Mouse (Mus musculus) hindbrain, embryonic 15.5 days (tissue): ENCODE measurements around the gene Vmn1r55. TPM values are rescaled to one million over a fixed set of nuclear protein-coding genes. Genes with fewer than 3 reads are reported as not detected.
A peak's percentile ranks its signal among the peaks of the same experiment; 100 is the strongest.
"Not testable (repeated sequence)": the region's sequence is repeated elsewhere in the genome, so short reads cannot be mapped to it uniquely, and the experiment has no call there.

ENCODE experiments used
- ATAC-seq: fragments of 200-750 bp; cut with Nextera tagmentation; 2 replicates; pipeline ENCODE4 v1.8.0; 2017; ENCODE audit warnings: low read depth, moderate number of reproducible peaks, moderate TSS enrichment; ENCODE audit not compliant: low FRiP score
- H3K27ac ChIP-seq: fragments of 300-500 bp; sonication (generic); replicated peaks from 2 replicates; pipeline ENCODE4 v1.5.1; 2015; ENCODE audit warnings: mild to moderate bottlenecking, inconsistent platforms
- H3K27me3 ChIP-seq: fragments of 300-500 bp; sonication (generic); 2 replicates; pipeline ENCODE4 v1.6.1; 2015; ENCODE audit warnings: control low read depth, inconsistent platforms
- H3K36me3 ChIP-seq: fragments of 300-500 bp; sonication (generic); 2 replicates; pipeline ENCODE4 v1.6.1; 2015; ENCODE audit warnings: control low read depth, inconsistent platforms
- H3K4me1 ChIP-seq: fragments of 300-500 bp; sonication (generic); replicated peaks from 2 replicates; pipeline ENCODE4 v1.6.1; 2015; ENCODE audit warnings: control low read depth, inconsistent platforms
- H3K4me2 ChIP-seq: fragments of 300-500 bp; sonication (generic); 2 replicates; pipeline ENCODE4 v1.6.1; 2015; ENCODE audit warnings: moderate library complexity, mild to moderate bottlenecking, inconsistent platforms
- H3K4me3 ChIP-seq: fragments of 300-500 bp; sonication (generic); 2 replicates; pipeline ENCODE4 v1.5.1; 2015; ENCODE audit warnings: mild to moderate bottlenecking, inconsistent platforms
- H3K9ac ChIP-seq: fragments of 300-500 bp; sonication (generic); 2 replicates; pipeline ENCODE4 v1.6.1; 2015; ENCODE audit warnings: inconsistent platforms
- H3K9me3 ChIP-seq: fragments of 300-500 bp; sonication (generic); 2 replicates; pipeline ENCODE4 v1.6.1; 2016; ENCODE audit warnings: control low read depth, inconsistent platforms
- WGBS: fragments of 180-500 bp; shearing (Covaris S2); methylation state at CpG from one replicate; pipeline ENCODE4 v1.1.7; 2015; 5-methylcytosine and 5-hydroxymethylcytosine counted together
- polyA plus RNA-seq: library from polyadenylated mRNA; unstranded; fragments of >200 nt; fragmentation: Nextera tagmentation; extraction: Ambion mirVana; gene quantifications from 2 replicates; pipeline ENCODE4 v1.2.1, GENCODE M21; 2015

Vmn1r55 gene
- not detected in 2 replicates for polyA plus RNA-seq

- not testable (repeated sequence) for H3K4me1 ChIP-seq, ATAC-seq, H3K9me3 ChIP-seq, H3K27me3 ChIP-seq, H3K4me2 ChIP-seq, H3K27ac ChIP-seq, H3K9ac ChIP-seq, H3K36me3 ChIP-seq, H3K4me3 ChIP-seq
Measured at GRCm38 (mm10) chr7:5149570-5149969, at the start of gene Vmn1r55. Gene Vmn1r55 (minus strand): TSS chr7:5149670.

- not testable (repeated sequence) for H3K27me3 ChIP-seq, H3K4me1 ChIP-seq, H3K4me2 ChIP-seq, H3K27ac ChIP-seq, ATAC-seq, H3K4me3 ChIP-seq, H3K36me3 ChIP-seq, H3K9ac ChIP-seq, H3K9me3 ChIP-seq
Measured at GRCm38 (mm10) chr7:5196647-5197046, 47.2 kb upstream of the Vmn1r55 start, which contains the start of gene Vmn1r56. Gene Vmn1r56 (minus strand): TSS chr7:5196747.

GRCm38 (mm10) chr7:5125549-5126406, 23.7 kb downstream of the Vmn1r55 start, which contains the start of gene Rasl2-9:
Gene Rasl2-9 (minus strand): TSS chr7:5125950.
- Histone ChIP-seq H3K9ac (peak within 1 kb of the TSS; percentile 41), H3K27ac (no peak within 1 kb of the TSS), H3K27me3 (no peaks in the 10 kb centered on the region), H3K9me3 (no peaks in the 10 kb centered on the region), H3K4me2 (peak within 1 kb of the TSS; percentile 73), H3K4me1 (0 out of 2 replicates have a peak, but pooled peaks cover 7% of the 10 kb centered on the region), H3K36me3 (no peaks in the 10 kb centered on the region), H3K4me3 (peak within 1 kb of the TSS; percentile 46)
- 19% methylated on average over 42 of the region's 42 CpGs for WGBS
- peak; percentile 95 for ATAC-seq

GRCm38 (mm10) chr7:5125078-5125477, 24.4 kb downstream of the Vmn1r55 start:
- WGBS, result 90% methylated on average over 8 of the region's 8 CpGs
- H3K36me3 ChIP-seq, result no peaks in the 10 kb centered on the region
- H3K9ac ChIP-seq, result no peak overlapping the region
- no peaks in the 10 kb centered on the region for H3K27me3 ChIP-seq
- no peak overlapping the region for H3K4me2 ChIP-seq
- H3K9me3 ChIP-seq, result no peaks in the 10 kb centered on the region
- H3K4me3 ChIP-seq, result no peak overlapping the region
- ATAC-seq, result 0 out of 2 replicates have a peak, but pooled peaks have one; percentile 38
- 0 out of 2 replicates have a peak, but pooled peaks cover 7% of the 10 kb centered on the region for H3K4me1 ChIP-seq
- no peak overlapping the region for H3K27ac ChIP-seq

GRCm38 (mm10) chr7:5116850-5117249, 32.6 kb downstream of the Vmn1r55 start, which contains the start of gene Rfpl4:
Gene Rfpl4 (minus strand): TSS chr7:5116950.
- WGBS, result 93% methylated on average over 3 of the region's 3 CpGs
- no peak within 1 kb of the TSS for H3K4me3 ChIP-seq
- no peak within 1 kb of the TSS for H3K4me2 ChIP-seq
- H3K36me3 ChIP-seq, result no peaks in the 10 kb centered on the region
- H3K9me3 ChIP-seq, result no peaks in the 10 kb centered on the region
- ATAC-seq, result no peak
- H3K9ac ChIP-seq, result no peak within 1 kb of the TSS
- H3K27ac ChIP-seq, result no peak within 1 kb of the TSS
- H3K27me3 ChIP-seq, result no peaks in the 10 kb centered on the region
- no peaks in the 10 kb centered on the region for H3K4me1 ChIP-seq

- no peaks in the 10 kb centered on the region for H3K4me1 ChIP-seq
- H3K9me3 ChIP-seq, result no peaks in the 10 kb centered on the region
- H3K9ac ChIP-seq, result no peak overlapping the region
- no peak overlapping the region for H3K27ac ChIP-seq
- WGBS, result 48% methylated on average over 3 of the region's 3 CpGs
- no peak for ATAC-seq
- H3K4me2 ChIP-seq, result no peak overlapping the region
- no peaks in the 10 kb centered on the region for H3K27me3 ChIP-seq
- no peak overlapping the region for H3K4me3 ChIP-seq
- no peaks in the 10 kb centered on the region for H3K36me3 ChIP-seq
Measured at GRCm38 (mm10) chr7:5112701-5113100, 36.8 kb downstream of the Vmn1r55 start.

- no peak for ATAC-seq
- WGBS, result 90% methylated on average over 8 of the region's 8 CpGs
- Histone ChIP-seq H3K9ac (no peak overlapping the region), H3K27me3 (no peaks in the 10 kb centered on the region), H3K4me3 (no peak overlapping the region), H3K27ac (no peak overlapping the region), H3K9me3 (no peaks in the 10 kb centered on the region), H3K4me2 (no peak overlapping the region), H3K36me3 (no peaks in the 10 kb centered on the region), H3K4me1 (no peaks in the 10 kb centered on the region)
Measured at GRCm38 (mm10) chr7:5109301-5109700, 40.2 kb downstream of the Vmn1r55 start.

GRCm38 (mm10) chr7:5108272-5108671, 41.2 kb downstream of the Vmn1r55 start:
- no peaks in the 10 kb centered on the region for H3K9me3 ChIP-seq
- H3K4me3 ChIP-seq, result no peak overlapping the region
- H3K9ac ChIP-seq, result no peak overlapping the region
- no peaks in the 10 kb centered on the region for H3K27me3 ChIP-seq
- no peak overlapping the region for H3K27ac ChIP-seq
- H3K4me2 ChIP-seq, result no peak overlapping the region
- no peak for ATAC-seq
- 87% methylated on average over 4 of the region's 4 CpGs for WGBS
- H3K36me3 ChIP-seq, result no peaks in the 10 kb centered on the region
- H3K4me1 ChIP-seq, result no peaks in the 10 kb centered on the region

GRCm38 (mm10) chr7:5102564-5102963, 46.9 kb downstream of the Vmn1r55 start:
- Histone ChIP-seq H3K4me1 (no peaks in the 10 kb centered on the region), H3K9ac (no peak overlapping the region), H3K27me3 (no peaks in the 10 kb centered on the region), H3K4me2 (no peak overlapping the region), H3K9me3 (no peaks in the 10 kb centered on the region), H3K27ac (no peak overlapping the region), H3K4me3 (no peak overlapping the region), H3K36me3 (peaks cover 16% of the 10 kb centered on the region)
- 86% methylated on average over 2 of the region's 2 CpGs for WGBS
- no peak for ATAC-seq

GRCm38 (mm10) chr7:5101066-5101663, 48.3 kb downstream of the Vmn1r55 start:
- H3K4me1 ChIP-seq, result no peaks in the 10 kb centered on the region
- H3K9ac ChIP-seq, result no peak overlapping the region
- H3K27ac ChIP-seq, result no peak overlapping the region
- no peak overlapping the region for H3K4me3 ChIP-seq
- peak; percentile 61 for ATAC-seq
- WGBS, result 88% methylated on average over 10 of the region's 10 CpGs
- H3K36me3 ChIP-seq, result peaks cover 26% of the 10 kb centered on the region
- H3K27me3 ChIP-seq, result no peaks in the 10 kb centered on the region
- H3K9me3 ChIP-seq, result no peaks in the 10 kb centered on the region
- no peak overlapping the region for H3K4me2 ChIP-seq

- no peaks in the 10 kb centered on the region for H3K27me3 ChIP-seq
- H3K36me3 ChIP-seq, result peaks cover 40% of the 10 kb centered on the region
- H3K9me3 ChIP-seq, result no peaks in the 10 kb centered on the region
- no peak for ATAC-seq
- H3K27ac ChIP-seq, result no peak overlapping the region
- no peak overlapping the region for H3K9ac ChIP-seq
- no peaks in the 10 kb centered on the region for H3K4me1 ChIP-seq
- WGBS, result 84% methylated on average over 3 of the region's 3 CpGs
- H3K4me3 ChIP-seq, result no peak overlapping the region
- no peak overlapping the region for H3K4me2 ChIP-seq
Measured at GRCm38 (mm10) chr7:5099796-5100195, 49.7 kb downstream of the Vmn1r55 start.

- ATAC-seq, result no peak; the same call in 1 of the 2 replicates
- 98% methylated on average over 5 of the region's 5 CpGs for WGBS
- Histone ChIP-seq H3K4me1 (no peaks in the 10 kb centered on the region), H3K4me3 (no peak overlapping the region), H3K9ac (no peak overlapping the region), H3K36me3 (peaks cover 49% of the 10 kb centered on the region), H3K27ac (no peak overlapping the region), H3K9me3 (no peaks in the 10 kb centered on the region), H3K27me3 (no peaks in the 10 kb centered on the region), H3K4me2 (no peak overlapping the region)
Measured at GRCm38 (mm10) chr7:5098769-5099168, 50.7 kb downstream of the Vmn1r55 start.
